ENCODE assay signal across 7 mouse cellular contexts in genomic region chr4:97844899-97845298, GRCm38 (mm10).
A peak's percentile ranks its signal among the peaks of the same experiment; 100 is the strongest.
DNase-seq lines count a peak whose midpoint lies in the region; ATAC-seq and TF ChIP-seq lines count a peak whose summit lies in the region.

No protein-coding gene starts in this region.

- peaks cover 5% of the 10 kb centered on the region for H3K36me3 ChIP-seq in liver, adult 2 months (ENCODE audit: control insufficient read depth, insufficient read depth, low read length)
- no peaks in the 10 kb centered on the region for H3K36me3 ChIP-seq in liver, embryonic 11.5 days (ENCODE audit: control insufficient read depth, insufficient read depth, low read length)
- no peaks in the 10 kb centered on the region for H3K36me3 ChIP-seq in embryonic facial prominence, embryonic 15.5 days
- no peaks in the 10 kb centered on the region for H3K36me3 ChIP-seq in intestine, embryonic 15.5 days
- H3K36me3 ChIP-seq in neural tube, embryonic 14.5 days (ENCODE audit: control insufficient read depth, insufficient read depth, low read length) = no peaks in the 10 kb centered on the region

- no peak overlapping the region for H3K4me3 ChIP-seq in liver, adult 2 months (ENCODE audit: insufficient read depth, low read depth, low read length)
- H3K4me3 ChIP-seq in liver, embryonic 11.5 days (ENCODE audit: low read depth, low read length) = no peak overlapping the region
- peak overlapping the region; percentile 7; the same call in 1 of the 2 replicates for H3K4me3 ChIP-seq in embryonic facial prominence, embryonic 15.5 days (replicated peaks)
- no peak overlapping the region for H3K4me3 ChIP-seq in intestine, embryonic 15.5 days (replicated peaks)
- no peak overlapping the region for H3K4me3 ChIP-seq in neural tube, embryonic 14.5 days (ENCODE audit: low read depth, low read length)

- H3K9ac ChIP-seq in liver, adult 2 months (ENCODE audit: low read depth, low read length) = peak overlapping the region; percentile 55; the same call in 1 of the 2 replicates
- H3K9ac ChIP-seq in liver, embryonic 11.5 days (ENCODE audit: low read depth, low read length) = no peak overlapping the region
- no peak overlapping the region for H3K9ac ChIP-seq in embryonic facial prominence, embryonic 15.5 days
- H3K9ac ChIP-seq in intestine, embryonic 15.5 days = no peak overlapping the region
- no peak overlapping the region for H3K9ac ChIP-seq in neural tube, embryonic 14.5 days (replicated peaks; ENCODE audit: low read depth, low read length)

- H3K4me2 ChIP-seq in liver, embryonic 11.5 days = no peak overlapping the region
- peak overlapping the region; percentile 29 for H3K4me2 ChIP-seq in embryonic facial prominence, embryonic 15.5 days (replicated peaks)
- peak overlapping the region; percentile 31; the same call in 1 of the 2 replicates for H3K4me2 ChIP-seq in intestine, embryonic 15.5 days (replicated peaks)
- H3K4me2 ChIP-seq in neural tube, embryonic 14.5 days (ENCODE audit: low read depth, low read length) = 0 out of 2 replicates have a peak overlapping the region, but pooled peaks have one; percentile 14

- peaks cover 19% of the 10 kb centered on the region for H3K4me1 ChIP-seq in liver, adult 2 months (ENCODE audit: control insufficient read depth, insufficient read depth, low read length)
- H3K4me1 ChIP-seq in liver, embryonic 11.5 days (replicated peaks; ENCODE audit: control insufficient read depth, insufficient read depth, low read length) = peaks cover 6% of the 10 kb centered on the region; the same call in 1 of the 2 replicates
- H3K4me1 ChIP-seq in embryonic facial prominence, embryonic 15.5 days = peaks cover 39% of the 10 kb centered on the region
- peaks cover 19% of the 10 kb centered on the region for H3K4me1 ChIP-seq in intestine, embryonic 15.5 days (replicated peaks)
- peaks cover 27% of the 10 kb centered on the region for H3K4me1 ChIP-seq in neural tube, embryonic 14.5 days (ENCODE audit: control insufficient read depth, insufficient read depth, low read length)

- H3K27me3 ChIP-seq in liver, adult 2 months (ENCODE audit: control insufficient read depth, insufficient read depth, low read length) = no peaks in the 10 kb centered on the region
- no peaks in the 10 kb centered on the region for H3K27me3 ChIP-seq in liver, embryonic 11.5 days (replicated peaks; ENCODE audit: control insufficient read depth, insufficient read depth, low read length)
- H3K27me3 ChIP-seq in embryonic facial prominence, embryonic 15.5 days = no peaks in the 10 kb centered on the region
- H3K27me3 ChIP-seq in intestine, embryonic 15.5 days (replicated peaks) = no peaks in the 10 kb centered on the region
- no peaks in the 10 kb centered on the region for H3K27me3 ChIP-seq in neural tube, embryonic 14.5 days (ENCODE audit: control insufficient read depth, insufficient read depth, low read length)

- no peak for TF ChIP-seq CTCF in liver, adult 2 months (IDR thresholded peaks at IDR 0.05; ENCODE audit: low read depth, low read length)

- peaks cover 40% of the 10 kb centered on the region for H3K79me2 ChIP-seq in liver, adult 2 months (ENCODE audit: control insufficient read depth, insufficient read depth, low read length)

- WGBS in liver, adult 2 months = 18% methylated on average over 6 of the region's 6 CpGs
- WGBS in liver, embryonic 11.5 days = 27% methylated on average over 6 of the region's 6 CpGs
- 11% methylated on average over 6 of the region's 6 CpGs for WGBS in embryonic facial prominence, embryonic 15.5 days
- WGBS in intestine, embryonic 15.5 days = 35% methylated on average over 6 of the region's 6 CpGs
- 27% methylated on average over 6 of the region's 6 CpGs for WGBS in neural tube, embryonic 14.5 days

- no peak for ATAC-seq in liver, embryonic 11.5 days (replicated peaks; ENCODE audit: low FRiP score)
- ATAC-seq in embryonic facial prominence, embryonic 15.5 days (ENCODE audit: insufficient number of reproducible peaks, low FRiP score, low TSS enrichment, low read depth) = peak; percentile 86
- ATAC-seq in intestine, embryonic 15.5 days = peak; percentile 59
- no peak for ATAC-seq in neural tube, embryonic 14.5 days (ENCODE audit: low read depth)
- ATAC-seq in erythroid progenitor cell, adult 5-6 weeks (replicated peaks; ENCODE audit: low FRiP score, poor library complexity, severe bottlenecking) = no peak; the same call in 1 of the 2 replicates

- no peaks in the 10 kb centered on the region for H3K9me3 ChIP-seq in liver, embryonic 11.5 days (ENCODE audit: control insufficient read depth, low read length)
- H3K9me3 ChIP-seq in embryonic facial prominence, embryonic 15.5 days (replicated peaks) = no peaks in the 10 kb centered on the region
- H3K9me3 ChIP-seq in intestine, embryonic 15.5 days = no peaks in the 10 kb centered on the region
- no peaks in the 10 kb centered on the region for H3K9me3 ChIP-seq in neural tube, embryonic 14.5 days (ENCODE audit: control insufficient read depth, low read length)

- DNase-seq in liver, adult 2 months (ENCODE audit: extremely low read depth, low read depth, low spot score) = peak; percentile 42
- no peak for DNase-seq in liver, embryonic 11.5 days (ENCODE audit: low spot score)
- DNase-seq in thymus, postnatal 4 days = no peak

- TF ChIP-seq POLR2A in liver, adult 2 months (IDR thresholded peaks at IDR 0.05; ENCODE audit: extremely low read depth, insufficient read depth, low read length) = no peak

- peak overlapping the region; percentile 34 for H3K27ac ChIP-seq in liver, adult 2 months (replicated peaks; ENCODE audit: insufficient read depth, low read depth, low read length)
- no peak overlapping the region for H3K27ac ChIP-seq in liver, embryonic 11.5 days (ENCODE audit: low read depth, low read length)
- peak overlapping the region; percentile 85 for H3K27ac ChIP-seq in embryonic facial prominence, embryonic 15.5 days (replicated peaks)
- H3K27ac ChIP-seq in intestine, embryonic 15.5 days = peak overlapping the region; percentile 71
- H3K27ac ChIP-seq in neural tube, embryonic 14.5 days (ENCODE audit: low read depth, low read length) = no peak overlapping the region

Comparison
In these comparisons a context has a peak if more than half of its experiments do, and no peak if none do; other contexts are left out.
1. H3K27ac ChIP-seq: peak in liver, adult 2 months (single experiment), embryonic facial prominence, embryonic 15.5 days (single experiment) and intestine, embryonic 15.5 days (single experiment); none in liver, embryonic 11.5 days (single experiment) and neural tube, embryonic 14.5 days (single experiment).
2. ATAC-seq: peak in embryonic facial prominence, embryonic 15.5 days (single experiment) and intestine, embryonic 15.5 days (single experiment); none in liver, embryonic 11.5 days (single experiment), neural tube, embryonic 14.5 days (single experiment) and erythroid progenitor cell, adult 5-6 weeks (single experiment).